Mouse (Mus musculus): ENCODE data around the gene Dcst1. TPM values are rescaled to one million over a fixed set of nuclear protein-coding genes. Genes with fewer than 3 reads are reported as not detected.

Gene Dcst1
- total RNA-seq, 1 experiment = 0.09 TPM

GRCm38 (mm10) chr3:89383651-89384255 is 18.7 kb upstream of the Dcst1 start:
- Histone ChIP-seq H3K27ac (ENCODE audit: insufficient read depth, low read depth, low read length, poor library complexity, severe bottlenecking) (peak overlapping the region; percentile 90), H3K9ac (ENCODE audit: insufficient read depth, low read depth, low read length, poor library complexity, severe bottlenecking) (no peak overlapping the region)

GRCm38 (mm10) chr3:89382950-89383349 is 17.9 kb upstream of the Dcst1 start:
- Histone ChIP-seq H3K4me3 (ENCODE audit: insufficient read depth in 1 of 2, low read depth in 1 of 2, low read length in 2 of 2, poor library complexity in 1 of 2, severe bottlenecking in 1 of 2) (peak overlapping the region in 1 of 2 experiments; percentile 5; a peak in 1 of 4 replicates), H3K27ac (ENCODE audit: insufficient read depth, low read depth, low read length, poor library complexity, severe bottlenecking) (peak overlapping the region; percentile 90), H3K36me3 (ENCODE audit: control insufficient read depth, insufficient read depth, low read length, poor library complexity, severe bottlenecking) (peaks cover 15% of the 10 kb centered on the region; the same call in 1 of the 2 replicates), H3K4me1 (ENCODE audit: control insufficient read depth in 2 of 2, insufficient read depth in 2 of 2, low read length in 2 of 2, poor library complexity in 1 of 2) (peaks cover 5 to 63% of the 10 kb centered on the region in 2 experiments), H3K9ac (ENCODE audit: insufficient read depth, low read depth, low read length, poor library complexity, severe bottlenecking) (no peak overlapping the region), H3K9me3 (ENCODE audit: control insufficient read depth, insufficient read depth, low read depth, low read length) (no peaks in the 10 kb centered on the region)
- peak; percentile 74 for TF ChIP-seq ZNF384 (IDR thresholded peaks at IDR 0.05; ENCODE audit: low read depth, low read length)
- TF ChIP-seq MAFK (IDR thresholded peaks at IDR 0.05; ENCODE audit: insufficient read depth, low read depth, low read length) = no peak
- no peak for TF ChIP-seq CHD2 (IDR thresholded peaks at IDR 0.05; ENCODE audit: low read depth, low read length)
- no peak for TF ChIP-seq ZC3H11A (IDR thresholded peaks at IDR 0.05; ENCODE audit: borderline replicate concordance, low read depth, low read length)
- in situ Hi-C loops (cut with MboI; ENCODE audit: low sequenced_read_pairs in 2 of 2, unreplicated experiment in 2 of 2) = no loop called here
- DNase-seq (ENCODE audit: low read depth, low spot score) = peak; percentile 63

More at GRCm38 (mm10) chr3:89383651-89384255, 18.7 kb upstream of the Dcst1 start:
- no peak overlapping the region for H3K4me3 ChIP-seq (ENCODE audit: insufficient read depth in 1 of 2, low read depth in 1 of 2, low read length in 2 of 2, poor library complexity in 1 of 2, severe bottlenecking in 1 of 2)
- TF ChIP-seq MAFK (IDR thresholded peaks at IDR 0.05; ENCODE audit: insufficient read depth, low read depth, low read length) = no peak
- no peak for TF ChIP-seq ZNF384 (IDR thresholded peaks at IDR 0.05; ENCODE audit: low read depth, low read length)
- TF ChIP-seq HCFC1 (IDR thresholded peaks at IDR 0.05; ENCODE audit: borderline replicate concordance, insufficient read depth, low read length) = no peak
- TF ChIP-seq ZC3H11A (IDR thresholded peaks at IDR 0.05; ENCODE audit: borderline replicate concordance, low read depth, low read length) = no peak
- TF ChIP-seq CHD2 (IDR thresholded peaks at IDR 0.05; ENCODE audit: low read depth, low read length) = no peak
- H3K36me3 ChIP-seq (ENCODE audit: control insufficient read depth, insufficient read depth, low read length, poor library complexity, severe bottlenecking) = peaks cover 15% of the 10 kb centered on the region; the same call in 1 of the 2 replicates
- H3K9me3 ChIP-seq (ENCODE audit: control insufficient read depth, insufficient read depth, low read depth, low read length) = no peaks in the 10 kb centered on the region
- no peak for DNase-seq (ENCODE audit: low read depth, low spot score)
- H3K4me1 ChIP-seq (ENCODE audit: control insufficient read depth in 2 of 2, insufficient read depth in 2 of 2, low read length in 2 of 2, poor library complexity in 1 of 2) = peaks cover 4 to 69% of the 10 kb centered on the region in 2 experiments
- in situ Hi-C loops (cut with MboI; ENCODE audit: low sequenced_read_pairs in 2 of 2, unreplicated experiment in 2 of 2) = no loop called here

- DNase-seq (ENCODE audit: low read depth, low spot score) = peak; percentile 72
- Histone ChIP-seq H3K36me3 (ENCODE audit: control insufficient read depth, insufficient read depth, low read length, poor library complexity, severe bottlenecking) (peaks cover 17% of the 10 kb centered on the region; the same call in 1 of the 2 replicates), H3K4me3 (ENCODE audit: insufficient read depth in 1 of 2, low read depth in 1 of 2, low read length in 2 of 2, poor library complexity in 1 of 2, severe bottlenecking in 1 of 2) (peak overlapping the region in 1 of 2 experiments; percentile 13; a peak in 1 of 4 replicates), H3K9me3 (ENCODE audit: control insufficient read depth, insufficient read depth, low read depth, low read length) (no peaks in the 10 kb centered on the region), H3K9ac (ENCODE audit: insufficient read depth, low read depth, low read length, poor library complexity, severe bottlenecking) (no peak overlapping the region), H3K27ac (ENCODE audit: insufficient read depth, low read depth, low read length, poor library complexity, severe bottlenecking) (peak overlapping the region; percentile 90), H3K4me1 (ENCODE audit: control insufficient read depth in 2 of 2, insufficient read depth in 2 of 2, low read length in 2 of 2, poor library complexity in 1 of 2) (peaks cover 6 to 60% of the 10 kb centered on the region in 2 experiments)
- in situ Hi-C loops (cut with MboI; ENCODE audit: low sequenced_read_pairs in 2 of 2, unreplicated experiment in 2 of 2) = no loop called here
- TF ChIP-seq CHD2 (IDR thresholded peaks at IDR 0.05; ENCODE audit: low read depth, low read length) (no peak), ZC3H11A (IDR thresholded peaks at IDR 0.05; ENCODE audit: borderline replicate concordance, low read depth, low read length) (no peak), MAFK (IDR thresholded peaks at IDR 0.05; ENCODE audit: insufficient read depth, low read depth, low read length) (no peak), HCFC1 (IDR thresholded peaks at IDR 0.05; ENCODE audit: borderline replicate concordance, insufficient read depth, low read length) (no peak), ZNF384 (IDR thresholded peaks at IDR 0.05; ENCODE audit: low read depth, low read length) (no peak)
Observed at GRCm38 (mm10) chr3:89382033-89382882, 17.2 kb upstream of the Dcst1 start.

- no peak overlapping the region; the same call in 1 of the 2 replicates for H3K27ac ChIP-seq (ENCODE audit: insufficient read depth, low read depth, low read length, poor library complexity, severe bottlenecking)
- no peak for DNase-seq (ENCODE audit: low read depth, low spot score)
- H3K9me3 ChIP-seq (ENCODE audit: control insufficient read depth, insufficient read depth, low read depth, low read length) = no peaks in the 10 kb centered on the region
- H3K9ac ChIP-seq (ENCODE audit: insufficient read depth, low read depth, low read length, poor library complexity, severe bottlenecking) = peak overlapping the region; percentile 54; the same call in 1 of the 2 replicates
- H3K36me3 ChIP-seq (ENCODE audit: control insufficient read depth, insufficient read depth, low read length, poor library complexity, severe bottlenecking) = peaks cover 20% of the 10 kb centered on the region; the same call in 1 of the 2 replicates
- peaks cover 6 to 50% of the 10 kb centered on the region in 2 experiments for H3K4me1 ChIP-seq (ENCODE audit: control insufficient read depth in 2 of 2, insufficient read depth in 2 of 2, low read length in 2 of 2, poor library complexity in 1 of 2)
- TF ChIP-seq ZNF384 (IDR thresholded peaks at IDR 0.05; ENCODE audit: low read depth, low read length) = no peak
- TF ChIP-seq CHD2 (IDR thresholded peaks at IDR 0.05; ENCODE audit: low read depth, low read length) = no peak
- no peak for TF ChIP-seq HCFC1 (IDR thresholded peaks at IDR 0.05; ENCODE audit: borderline replicate concordance, insufficient read depth, low read length)
- TF ChIP-seq ZC3H11A (IDR thresholded peaks at IDR 0.05; ENCODE audit: borderline replicate concordance, low read depth, low read length) = no peak
- TF ChIP-seq MAFK (IDR thresholded peaks at IDR 0.05; ENCODE audit: insufficient read depth, low read depth, low read length) = no peak
- in situ Hi-C loops (cut with MboI; ENCODE audit: low sequenced_read_pairs in 2 of 2, unreplicated experiment in 2 of 2) = no loop called here
- peak overlapping the region in 1 of 2 experiments; percentile 65; a peak in 2 of 4 replicates for H3K4me3 ChIP-seq (ENCODE audit: insufficient read depth in 1 of 2, low read depth in 1 of 2, low read length in 2 of 2, poor library complexity in 1 of 2, severe bottlenecking in 1 of 2)
Observed at GRCm38 (mm10) chr3:89381233-89381632, 16.2 kb upstream of the Dcst1 start.
